Mouse (Mus musculus) urinary bladder, postnatal 14 days (tissue): ENCODE measurements around the gene Ssx2ip.
A peak's percentile ranks its signal among the peaks of the same experiment; 100 is the strongest.
"Not testable (repeated sequence)": the region's sequence is repeated elsewhere in the genome, so short reads cannot be mapped to it uniquely, and the experiment has no call there.

Experiments
- DNase-seq: peaks from one replicate; pipeline ENCODE4 v3.0.0; 2021; ENCODE audit warnings: low spot score

Gene Ssx2ip

DNA sequence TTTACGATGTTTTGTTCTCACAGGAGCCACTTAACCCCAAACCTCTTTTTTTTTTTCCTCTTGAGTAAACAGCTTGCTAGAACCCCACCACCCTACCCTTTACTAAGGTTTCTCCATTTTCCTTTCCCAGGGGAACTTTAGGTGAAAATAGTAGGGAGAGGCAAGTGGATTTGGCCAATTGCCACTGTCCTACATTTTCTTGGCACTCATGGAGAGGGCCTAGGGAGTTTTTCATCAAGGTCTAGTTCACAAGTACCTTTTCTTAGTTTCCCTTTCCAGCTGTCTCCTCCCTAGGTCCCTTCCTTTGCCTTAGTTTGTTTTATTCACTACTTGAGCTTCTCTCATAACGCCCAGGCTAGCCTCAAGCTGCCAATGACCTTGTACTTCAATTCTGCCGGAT, 672 bp upstream of the Ssx2ip start:
- no peak for DNase-seq

DNA sequence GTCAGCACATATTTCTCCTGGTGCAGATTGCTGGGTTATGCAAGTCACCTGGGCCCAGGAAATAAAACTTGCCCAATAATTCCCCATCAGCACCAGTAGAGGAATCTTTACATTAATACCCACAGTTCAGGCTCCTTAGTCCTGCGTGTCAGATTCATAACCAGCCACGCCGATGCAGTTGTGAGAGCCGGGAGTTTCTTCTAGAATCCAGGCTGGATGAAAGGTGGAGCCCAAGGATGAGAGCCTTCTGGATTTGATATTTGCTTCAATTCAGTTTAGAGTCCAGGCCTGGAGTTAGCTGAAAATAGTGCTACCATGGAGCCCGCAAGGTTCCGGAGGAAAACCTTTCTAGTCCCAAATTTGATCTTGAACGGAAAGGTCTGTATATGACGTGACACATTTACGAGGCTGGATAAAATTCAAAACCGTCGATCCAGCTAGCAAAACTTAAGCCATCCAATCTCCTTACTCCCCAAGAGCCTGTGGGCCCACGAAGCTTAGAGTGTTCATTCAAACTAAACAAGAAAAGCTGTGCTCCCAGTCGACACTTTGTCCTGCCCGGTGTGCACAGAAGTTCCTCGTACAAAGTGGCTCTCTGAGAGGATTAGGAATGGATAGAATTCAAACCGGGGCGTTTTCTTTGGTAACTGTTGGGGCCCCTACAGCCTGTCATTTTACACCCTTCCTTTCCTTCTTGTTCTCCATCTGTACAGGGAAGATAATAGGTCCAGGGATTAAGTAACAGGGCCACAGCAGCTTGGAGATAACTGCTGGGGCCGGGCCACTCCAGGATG, 968 bp downstream of the Ssx2ip start:
- no peak for DNase-seq

DNA sequence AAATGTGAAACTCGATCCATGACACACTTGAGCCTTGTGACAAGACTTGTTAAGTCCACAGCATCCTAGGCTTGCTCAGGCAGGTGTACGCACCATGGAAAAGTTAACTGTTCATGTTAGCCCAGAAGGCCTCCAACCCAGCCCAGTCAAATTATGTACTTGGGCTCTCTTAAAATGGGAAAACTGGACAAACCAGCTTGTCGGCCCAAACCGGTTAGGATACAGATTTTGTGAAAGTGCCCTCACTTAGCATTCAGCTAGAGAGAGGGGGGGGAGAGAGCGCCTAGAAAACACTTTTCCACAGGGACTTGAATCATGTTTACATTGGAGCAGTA, 1.5 kb downstream of the Ssx2ip start:
- DNase-seq: peak; percentile 85

DNA sequence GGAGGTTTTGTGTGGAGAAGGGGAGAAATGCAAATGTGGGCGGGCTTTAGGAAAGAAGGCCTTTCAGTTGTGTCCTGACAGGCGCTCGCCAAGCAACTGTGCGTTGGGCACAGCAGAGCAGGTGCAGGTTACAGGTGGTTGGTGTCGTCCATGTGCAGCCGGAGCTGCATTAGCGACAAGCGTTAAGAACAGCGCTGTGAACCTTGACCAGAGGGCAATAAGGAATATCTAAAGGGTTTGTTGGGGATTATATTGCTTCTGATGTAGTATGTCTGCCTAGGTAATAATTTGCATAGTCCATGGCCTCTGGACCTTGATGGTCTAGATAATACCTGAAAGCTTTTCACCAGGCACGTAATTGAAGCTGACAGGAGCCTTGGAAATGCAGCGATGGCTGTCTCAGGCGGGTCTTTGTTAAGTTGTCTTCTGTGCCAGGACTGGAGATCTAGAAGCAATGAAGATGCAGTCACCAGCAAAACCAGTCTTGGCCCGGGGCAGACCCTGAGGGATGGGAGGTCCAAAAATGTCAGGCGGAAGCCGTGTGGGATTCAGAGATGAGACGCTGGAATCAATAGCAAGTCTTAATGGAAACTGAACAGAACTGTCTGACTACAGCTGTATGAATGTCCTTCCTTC, 2.8 kb downstream of the Ssx2ip start:
- no peak for DNase-seq

DNA sequence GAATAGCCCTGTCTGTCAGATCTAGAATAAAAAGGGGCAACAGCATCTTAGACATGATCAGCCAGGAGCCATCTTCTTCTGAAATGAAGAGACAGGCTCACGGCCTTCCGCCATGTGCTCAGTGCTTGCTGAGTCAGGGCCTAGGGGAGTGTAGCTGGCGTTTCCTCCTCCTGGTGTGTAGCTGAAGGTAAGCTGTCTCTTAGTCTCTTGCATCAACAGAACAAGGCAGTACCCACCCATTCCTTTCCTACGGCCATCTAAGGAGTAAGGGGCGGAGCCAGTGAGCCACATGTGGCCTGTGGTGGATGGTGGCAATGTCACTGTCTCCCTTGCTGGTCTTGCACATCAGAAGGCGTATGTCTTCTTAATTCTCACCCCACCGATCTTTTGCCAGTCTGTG, 5.7 kb downstream of the Ssx2ip start:
- DNase-seq: no peak

DNA sequence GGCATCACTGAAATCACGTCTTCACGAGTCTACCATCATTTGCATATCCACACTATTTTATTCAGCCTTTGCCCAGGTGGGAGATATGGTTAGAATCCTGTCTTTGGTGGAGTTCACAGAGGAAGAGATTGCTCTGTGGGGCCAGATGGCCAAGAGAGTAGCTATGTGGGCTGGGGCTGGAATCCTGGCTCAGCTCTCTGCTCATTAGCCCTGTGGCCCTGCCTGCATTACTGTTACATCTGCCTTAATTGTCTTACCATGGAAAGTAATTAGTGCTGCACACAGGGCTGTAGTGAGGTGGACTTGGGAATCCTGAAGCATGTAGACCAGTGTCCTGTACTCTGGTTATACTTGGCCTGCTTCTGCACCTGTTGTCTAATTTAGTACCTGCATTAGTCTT, 7.6 kb downstream of the Ssx2ip start:
- no peak for DNase-seq

DNA sequence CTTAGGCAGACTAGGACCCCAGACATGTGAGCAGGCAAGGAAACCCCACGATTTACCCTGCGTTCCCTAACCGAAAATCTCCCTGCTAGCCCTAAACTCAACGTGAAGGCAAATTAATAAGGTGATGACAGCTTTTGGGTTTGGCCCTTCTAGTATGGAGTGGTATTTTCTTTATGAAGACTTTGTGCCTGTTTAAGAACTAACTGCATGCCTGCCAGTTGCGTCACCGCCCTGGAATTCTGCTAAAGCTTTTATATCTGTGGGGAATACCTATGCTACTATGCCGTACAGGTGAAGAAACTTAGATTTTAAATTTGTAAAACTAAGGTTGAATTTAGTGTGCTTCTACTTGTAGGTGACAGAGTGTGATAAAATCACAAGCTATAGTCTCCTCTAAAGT, 8.0 kb downstream of the Ssx2ip start:
- DNase-seq: no peak

DNA sequence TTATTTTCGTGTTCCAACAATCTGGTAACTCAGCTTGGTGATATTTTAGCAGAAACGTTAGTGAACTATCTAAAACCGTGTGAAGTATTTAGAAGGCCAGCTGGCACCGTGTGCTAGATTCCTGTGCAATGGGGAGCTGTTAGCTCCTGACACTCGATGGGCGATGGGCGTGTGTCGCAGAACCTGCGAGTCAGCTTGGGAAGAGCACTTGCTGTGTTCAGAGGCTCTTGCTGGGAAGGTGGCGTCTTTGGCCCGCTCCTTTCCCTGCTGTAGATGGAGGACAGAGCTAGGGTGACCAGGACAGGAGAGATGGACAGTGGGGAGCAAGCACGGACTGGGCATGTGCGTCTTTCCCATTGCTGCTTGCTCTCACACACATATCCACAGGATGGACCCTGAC, 8.6 kb downstream of the Ssx2ip start:
- no peak for DNase-seq

DNA sequence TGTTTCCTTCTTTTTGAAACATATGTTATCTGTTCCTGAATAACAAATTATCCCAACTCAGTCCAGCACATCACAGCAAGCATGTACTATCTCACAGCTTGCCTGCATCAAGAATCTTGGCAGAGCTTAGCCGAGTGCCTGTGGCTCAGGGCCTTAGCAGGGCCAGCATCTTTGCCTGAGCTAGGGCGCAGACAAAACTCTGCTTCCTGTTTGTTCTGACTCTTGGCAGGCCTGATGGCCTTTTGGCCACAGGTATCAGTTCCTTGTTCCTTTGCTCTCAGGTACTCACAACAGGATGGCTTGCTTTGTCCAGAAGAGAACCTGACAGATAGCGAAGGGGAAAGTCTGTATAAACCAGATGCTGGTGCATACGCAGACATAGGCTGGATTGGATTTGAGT, 9.6 kb downstream of the Ssx2ip start:
- no peak for DNase-seq

DNA sequence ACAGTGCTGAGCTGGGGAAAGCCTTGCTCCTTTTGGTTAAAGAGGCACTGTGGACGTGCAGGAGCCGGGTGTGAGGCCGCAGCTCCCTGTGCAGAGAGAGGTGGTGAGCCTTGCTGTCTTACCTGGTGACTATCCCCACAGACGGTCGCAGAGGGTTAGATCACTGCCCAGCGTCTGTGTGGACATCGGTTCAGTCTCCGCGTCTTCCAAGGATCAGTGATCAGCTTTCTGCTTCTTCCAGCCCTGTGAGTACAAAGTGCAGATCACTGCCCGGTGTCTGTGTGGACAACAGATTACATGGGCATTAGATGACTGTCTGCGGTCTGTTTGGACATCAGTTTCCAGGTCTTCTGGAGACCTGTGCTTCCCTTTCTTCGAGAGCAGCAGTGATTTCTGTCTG, 10.1 kb downstream of the Ssx2ip start:
- no peak for DNase-seq

DNA sequence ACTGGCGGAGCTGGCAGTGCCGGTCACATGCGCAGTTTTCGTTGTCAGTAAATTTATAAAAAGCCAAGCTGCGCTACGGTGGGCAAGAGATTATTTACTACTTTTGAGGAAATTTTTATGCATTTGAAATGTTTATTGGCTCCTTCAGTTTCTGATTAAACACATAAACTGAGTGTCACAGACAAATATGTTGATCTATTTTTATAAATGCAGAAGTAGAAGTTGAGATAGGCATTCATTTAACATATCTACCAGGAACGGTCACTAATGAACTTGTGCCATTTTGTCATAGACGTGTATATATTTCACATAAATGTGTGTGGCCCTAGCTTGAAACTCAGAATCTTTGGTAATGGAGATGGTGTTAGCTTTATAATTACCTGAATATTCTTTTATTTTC, 13.4 kb downstream of the Ssx2ip start:
- DNase-seq: no peak

DNA sequence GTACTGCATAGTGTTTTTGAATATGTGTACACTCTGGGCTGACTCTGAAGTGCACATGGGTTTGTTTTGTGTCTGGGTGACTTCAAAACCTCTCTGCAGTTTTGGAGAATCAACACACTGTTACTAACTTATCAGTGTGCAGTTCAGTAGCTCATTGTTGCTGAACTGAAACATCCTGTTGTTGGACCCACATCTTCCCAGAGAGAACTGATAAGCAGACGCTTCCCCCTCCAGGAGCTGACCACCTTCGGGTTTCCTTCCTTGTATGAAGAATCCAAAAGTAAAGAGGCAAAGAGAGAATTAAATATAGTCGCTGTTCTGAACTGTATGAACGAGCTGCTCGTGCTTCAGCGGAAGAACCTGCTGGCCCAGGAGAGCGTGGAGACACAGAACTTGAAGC, 14.5 kb downstream of the Ssx2ip start:
- no peak for DNase-seq

DNA sequence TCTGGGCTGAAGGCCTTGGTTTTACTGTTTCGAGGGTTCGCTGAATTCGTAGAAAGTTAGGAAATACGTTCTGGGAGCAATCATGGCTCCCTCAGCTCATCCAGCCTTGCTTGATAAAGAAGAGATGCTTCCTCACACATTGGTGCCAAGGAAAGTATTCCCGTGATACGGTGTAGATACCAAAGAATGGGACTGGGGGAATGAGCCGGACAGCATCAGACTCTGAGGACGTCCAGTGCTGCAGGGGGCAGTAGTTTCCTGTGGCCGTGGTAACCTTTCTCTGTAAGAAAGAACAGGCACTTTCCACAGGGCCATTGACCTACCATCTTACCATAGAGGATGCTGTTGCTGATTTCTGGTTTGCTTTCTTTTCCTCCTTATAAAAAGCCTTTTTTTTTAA, 15.1 kb downstream of the Ssx2ip start:
- no peak for DNase-seq

DNA sequence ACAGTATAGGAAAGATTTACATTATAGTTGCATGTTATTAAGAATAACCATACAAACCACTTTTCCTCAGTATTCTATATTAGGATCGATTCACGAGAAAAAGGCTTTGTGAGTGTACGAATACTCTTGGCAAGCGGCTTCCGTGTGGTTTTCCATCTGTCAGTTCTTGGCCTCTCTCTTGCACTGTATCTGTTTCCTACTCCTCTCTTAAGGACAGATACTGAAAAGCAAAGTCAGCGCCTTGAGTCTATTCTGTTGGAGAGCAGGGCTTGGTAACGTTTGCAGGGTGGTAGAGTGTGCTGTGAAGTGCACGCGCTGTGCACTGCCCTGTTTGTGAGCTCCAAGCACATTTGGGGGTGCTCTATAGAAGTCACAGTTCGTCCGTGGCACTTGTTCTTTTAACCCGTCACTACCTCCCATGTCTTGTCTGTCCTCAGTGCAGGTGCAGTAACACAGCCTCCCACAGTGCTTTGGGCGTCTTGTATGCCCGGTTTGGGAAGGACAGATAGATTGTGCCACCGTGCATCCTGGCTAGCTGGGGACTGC, 15.6 kb downstream of the Ssx2ip start:
- no peak for DNase-seq

DNA sequence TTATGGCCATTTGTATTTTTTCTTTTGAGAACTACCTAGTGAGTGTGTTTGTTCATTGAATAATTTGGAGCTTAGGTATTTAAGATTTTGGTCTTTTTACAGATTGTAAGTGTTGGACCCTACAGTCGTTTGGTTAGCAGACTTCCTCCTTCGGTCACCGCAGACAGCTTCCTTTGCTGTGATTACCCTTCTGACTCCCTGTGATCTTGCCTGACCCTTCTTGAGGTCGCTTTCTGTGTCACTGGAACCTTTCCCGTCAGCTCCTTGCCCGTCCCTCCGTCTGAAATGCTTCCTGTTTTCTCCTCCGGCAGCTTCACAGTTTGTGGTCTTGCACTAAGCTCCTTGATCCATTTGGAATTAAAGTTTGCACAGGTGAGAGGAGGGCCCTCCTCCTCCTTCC, 17.3 kb downstream of the Ssx2ip start:
- no peak for DNase-seq

DNA sequence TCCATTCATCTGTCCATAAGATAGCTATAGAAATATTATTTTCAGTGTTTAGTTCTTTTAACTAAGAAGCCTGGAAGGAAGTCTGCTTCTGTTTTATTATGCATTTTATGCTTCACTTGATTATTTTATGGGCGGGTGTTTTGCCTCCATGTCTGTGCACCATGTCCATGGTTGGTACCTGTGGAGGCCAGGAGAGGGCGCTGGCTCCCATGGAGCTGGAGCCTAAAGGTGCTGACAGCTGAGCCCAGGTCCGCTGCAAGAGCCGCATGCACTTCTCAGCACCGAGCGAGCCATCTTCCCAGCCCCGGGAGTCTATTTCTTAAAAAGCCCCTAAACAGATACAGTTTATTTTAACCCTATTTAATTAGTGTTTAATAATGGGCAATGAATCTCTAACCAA, 19.3 kb downstream of the Ssx2ip start:
- no peak for DNase-seq

DNA sequence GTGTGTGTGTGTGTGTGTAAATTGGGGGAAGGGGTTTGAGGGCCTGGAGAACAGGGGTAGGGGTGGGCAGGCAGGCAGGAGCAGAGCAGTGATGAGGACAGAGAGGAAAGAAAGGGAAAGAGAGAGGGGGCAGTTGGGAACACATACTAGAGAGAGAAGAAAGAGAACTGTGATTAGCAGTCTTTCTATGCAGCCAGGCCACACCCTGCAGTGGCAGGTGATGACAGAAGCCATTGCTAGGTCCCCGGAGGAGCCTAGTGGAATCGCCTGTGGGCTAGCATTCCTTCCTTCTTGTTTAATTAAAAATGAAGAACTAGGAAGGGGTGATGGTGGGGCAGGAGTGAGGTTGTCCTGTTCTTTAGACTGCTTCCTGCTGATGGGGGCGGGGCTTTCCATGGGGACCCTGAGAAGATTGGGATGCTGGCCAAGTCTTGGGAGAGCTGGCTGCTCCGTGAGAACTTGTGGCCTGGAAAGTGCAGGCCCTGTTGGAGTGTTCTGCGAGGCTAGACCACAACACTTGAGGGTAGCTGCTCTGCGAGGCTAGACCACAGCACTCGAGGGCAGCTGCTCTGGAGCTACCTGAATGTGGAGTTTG, 20.0 kb downstream of the Ssx2ip start:
- no peak for DNase-seq

DNA sequence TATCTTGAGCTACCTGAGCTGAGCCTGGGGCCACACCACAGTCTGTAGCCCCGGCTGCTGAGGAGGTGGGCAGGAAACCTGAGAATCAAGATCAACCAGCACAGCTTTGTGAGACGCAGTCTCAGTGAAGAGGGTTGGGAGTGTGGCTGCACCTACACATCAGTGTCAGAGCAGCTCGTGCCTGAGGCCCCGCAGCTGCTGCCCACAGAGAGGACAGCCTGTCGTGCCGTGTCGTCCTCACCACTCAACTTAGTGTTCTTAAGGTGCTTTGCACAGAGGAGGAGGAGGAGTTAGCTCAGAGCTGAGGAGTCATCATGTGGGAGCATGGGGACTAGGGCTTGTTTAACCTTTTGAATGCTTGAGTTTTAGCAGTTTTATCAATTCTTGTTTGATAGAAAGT, 21.5 kb downstream of the Ssx2ip start:
- DNase-seq: no peak

DNA sequence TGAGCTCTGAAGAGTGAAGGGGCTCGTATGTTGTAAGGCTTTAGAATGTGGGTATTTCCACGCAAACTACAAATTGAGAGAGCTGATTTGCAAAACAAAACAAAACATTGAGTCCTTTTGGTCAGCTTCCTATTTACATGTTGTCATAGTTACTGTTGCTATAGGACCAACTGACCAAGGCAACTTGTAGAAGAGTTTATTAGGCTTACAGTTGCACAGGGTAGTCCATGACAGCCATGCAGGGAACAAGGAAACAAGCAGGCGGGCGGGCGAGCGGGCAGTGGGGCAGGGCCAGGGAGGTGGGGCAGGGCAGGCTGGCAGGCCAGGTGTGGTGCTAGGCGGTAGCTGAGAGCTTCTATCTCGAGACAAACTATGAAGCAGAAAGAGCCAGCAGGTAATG, 22.0 kb downstream of the Ssx2ip start:
- DNase-seq: no peak

DNA sequence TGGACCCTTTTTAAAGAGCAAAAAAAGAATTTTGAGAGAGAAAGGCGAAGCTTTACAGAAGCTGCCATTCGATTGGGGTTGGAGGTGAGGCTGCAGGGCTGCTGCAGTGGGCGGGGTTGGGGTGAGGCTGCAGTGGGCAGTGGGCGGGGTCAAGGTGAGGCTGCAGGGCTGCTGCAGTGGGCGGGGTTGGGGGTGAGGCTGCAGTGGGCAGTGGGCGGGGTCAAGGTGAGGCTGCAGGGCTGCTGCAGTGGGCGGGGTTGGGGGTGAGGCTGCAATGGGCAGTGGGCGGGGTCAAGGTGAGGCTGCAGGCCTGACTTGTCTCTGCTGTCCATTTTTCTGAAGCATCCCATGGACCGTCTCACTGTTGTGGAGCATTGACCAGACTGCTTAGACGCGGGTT, 28.6 kb downstream of the Ssx2ip start:
- not testable (repeated sequence) for DNase-seq

DNA sequence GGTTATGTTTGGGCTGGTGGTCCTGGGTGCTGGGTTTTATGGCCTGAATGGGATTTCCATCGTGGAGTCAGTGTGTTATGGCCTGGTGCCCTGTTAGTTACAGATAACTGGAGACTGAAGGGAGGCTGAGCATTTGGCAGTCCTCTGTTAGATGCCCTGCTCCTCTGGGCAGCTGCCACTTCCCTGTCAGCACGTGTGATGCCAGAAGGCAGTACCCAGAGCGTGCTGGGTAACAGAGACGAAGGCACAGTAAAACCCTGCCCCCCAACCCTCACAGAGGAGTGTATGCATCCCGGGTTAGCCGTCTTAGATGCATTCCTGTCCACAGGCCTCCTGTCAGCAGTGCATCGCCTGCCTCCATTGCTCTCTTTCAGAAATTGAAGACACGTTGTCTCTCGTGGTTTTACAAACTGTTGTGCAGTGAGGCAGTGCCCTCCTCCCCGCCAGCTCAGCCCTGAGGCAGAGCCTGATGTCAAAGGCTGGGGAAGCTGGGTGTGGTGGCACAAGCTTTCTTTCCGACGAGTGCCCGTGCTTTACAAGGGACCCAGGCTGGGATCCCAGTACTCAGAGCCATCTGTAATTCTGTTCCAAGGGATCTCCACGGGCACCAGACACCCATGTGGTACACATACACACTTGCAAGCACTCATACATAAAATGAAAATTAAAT, 29.4 kb downstream of the Ssx2ip start:
- no peak for DNase-seq

DNA sequence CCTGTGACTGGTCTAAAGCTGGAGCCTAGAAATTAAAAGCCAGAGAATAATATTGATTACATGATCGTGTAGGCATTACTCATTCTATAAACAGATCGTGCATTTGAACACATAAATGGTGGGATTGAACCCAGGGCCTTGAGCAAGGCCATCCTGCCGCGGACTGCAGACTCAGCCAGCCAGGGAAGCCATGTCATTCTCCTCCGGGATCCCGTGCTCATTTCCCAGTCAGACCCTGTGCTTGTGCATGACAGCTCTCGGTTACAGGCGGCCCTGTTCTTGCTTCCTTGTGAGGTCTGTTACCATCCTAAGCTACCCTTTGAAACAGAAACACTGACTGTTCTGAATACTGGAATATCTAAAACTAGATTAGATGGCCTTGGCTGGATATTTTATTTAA, 30.2 kb downstream of the Ssx2ip start:
- DNase-seq: no peak

DNA sequence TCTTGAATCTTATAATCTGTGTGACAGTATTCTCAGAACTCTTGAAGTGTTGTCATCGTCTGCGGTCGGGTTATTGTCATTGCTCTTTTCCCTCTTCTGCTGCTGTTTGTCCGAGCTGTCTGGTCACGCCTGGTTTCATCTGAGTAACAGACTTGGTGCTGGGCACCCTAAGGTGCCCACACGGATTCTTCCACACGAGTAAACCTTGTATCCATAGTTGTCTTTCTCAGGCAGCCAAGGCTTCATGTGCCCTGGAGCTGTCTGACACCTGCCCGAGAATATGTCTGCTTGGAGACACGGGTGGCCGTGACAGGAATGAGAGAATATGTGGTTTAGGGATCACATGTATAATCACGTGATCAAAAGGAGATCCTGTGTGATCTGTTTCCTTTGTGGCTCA, 31.1 kb downstream of the Ssx2ip start:
- no peak for DNase-seq
